In the genomic region with DNA sequence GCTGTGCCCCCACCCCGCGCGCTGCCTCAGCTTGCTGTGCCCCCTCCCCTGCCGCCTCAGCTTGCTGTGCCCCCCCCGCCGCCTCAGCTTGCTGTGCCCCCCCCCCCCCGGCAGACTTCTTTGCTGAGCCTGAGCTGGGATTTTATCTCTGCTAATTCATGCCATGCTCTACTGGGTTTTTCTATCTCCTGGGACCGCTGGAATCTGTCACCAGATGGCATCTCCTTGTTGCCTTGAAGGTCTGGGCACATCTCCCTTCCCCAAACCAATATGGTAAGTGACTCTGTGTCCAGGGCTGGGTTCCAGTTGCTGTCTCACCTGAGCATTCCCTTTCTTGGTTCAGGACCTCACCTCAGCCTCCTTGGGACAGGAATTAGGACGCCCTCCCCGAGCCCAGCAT, we compare ENCODE assay signal across 18 mouse cellular contexts.
"Had no signal": no experiment of that assay in that cellular context is flagged by ENCODE, and none has a peak within 500 bp of the region (broad histone marks: within the 10 kb centered on the region; RNA-seq: fewer than 3 reads in every experiment).

No protein-coding gene starts in this region.

- H3K4me3 ChIP-seq: layer of hippocampus, adult 2 months; limb, embryonic 12.5 days; limb, embryonic 15.5 days; liver, embryonic 15.5 days; lung, embryonic 15.5 days; midbrain, embryonic 12.5 days; neural tube, embryonic 12.5 days; neural tube, embryonic 15.5 days had no signal

- H3K4me1 ChIP-seq: liver, embryonic 15.5 days; lung, embryonic 15.5 days had no signal

- H3K4me2 ChIP-seq: limb, embryonic 12.5 days; limb, embryonic 15.5 days; liver, embryonic 11.5 days; liver, embryonic 15.5 days; lung, embryonic 15.5 days; midbrain, embryonic 12.5 days; neural tube, embryonic 12.5 days; neural tube, embryonic 15.5 days had no signal

- H3K9me3 ChIP-seq: limb, embryonic 12.5 days; limb, embryonic 15.5 days; liver, embryonic 15.5 days; lung, embryonic 15.5 days; midbrain, embryonic 12.5 days; neural tube, embryonic 12.5 days; neural tube, embryonic 15.5 days had no signal

- H3K27me3 ChIP-seq: midbrain, embryonic 12.5 days; neural tube, embryonic 12.5 days had no signal

- H3K27ac ChIP-seq: kidney, postnatal 0 days; layer of hippocampus, adult 2 months; limb, embryonic 12.5 days; limb, embryonic 15.5 days; liver, embryonic 15.5 days; lung, embryonic 15.5 days; midbrain, embryonic 12.5 days; neural tube, embryonic 12.5 days; neural tube, embryonic 15.5 days had no signal

- H3K9ac ChIP-seq: limb, embryonic 12.5 days; limb, embryonic 15.5 days; liver, embryonic 15.5 days; lung, embryonic 15.5 days; midbrain, embryonic 12.5 days; neural tube, embryonic 12.5 days; neural tube, embryonic 15.5 days had no signal

- DNase-seq: kidney, adult 2 months; kidney, postnatal 25 days; layer of hippocampus, adult 9-11 months; lung, adult 18-20 months; lung, postnatal 14 days; lung, postnatal 4 days; thymus, adult 18-20 months; thymus, postnatal 36 days had no signal
